Mouse (Mus musculus) CD4-positive helper T cell, adult 2 months (primary cell): Measurements from ENCODE around the gene Tesk2.
A peak's percentile ranks its signal among the peaks of the same experiment; 100 is the strongest.
"Not testable (repeated sequence)": the region's sequence is repeated elsewhere in the genome, so short reads cannot be mapped to it uniquely, and the experiment has no call there.

Experiments
- DNase-seq: peaks from one replicate; pipeline ENCODE4 v3.0.0-alpha.2; 2012; ENCODE audit warnings: low read depth, missing footprints, low spot score

Gene Tesk2

GRCm38 (mm10) chr4:116788956-116789355 is 68.2 kb downstream of the Tesk2 start:
- DNase-seq: peak; percentile 82

- no peak for DNase-seq
These were observed 71.7 kb downstream of the Tesk2 start for GRCm38 (mm10) chr4:116792453-116792852.

GRCm38 (mm10) chr4:116794273-116794672 is 73.5 kb downstream of the Tesk2 start:
- DNase-seq: no peak

- no peak for DNase-seq
These were observed 75.8 kb downstream of the Tesk2 start for GRCm38 (mm10) chr4:116796442-116797110.

GRCm38 (mm10) chr4:116799901-116800300 is 79.2 kb downstream of the Tesk2 start:
- DNase-seq: peak; percentile 41

- peak; percentile 96 for DNase-seq
These were observed 86.7 kb downstream of the Tesk2 start, which contains the start of the genes Toe1 and Mutyh for GRCm38 (mm10) chr4:116807197-116808129. Gene Toe1, minus strand, starts transcription at chr4:116807640. Gene Mutyh, plus strand, starts transcription at chr4:116807723.

- no peak for DNase-seq
These were observed 90.3 kb downstream of the Tesk2 start for GRCm38 (mm10) chr4:116811012-116811411.

GRCm38 (mm10) chr4:116815276-116815675 is 94.5 kb downstream of the Tesk2 start:
- no peak for DNase-seq

GRCm38 (mm10) chr4:116817486-116817885 is 96.7 kb downstream of the Tesk2 start:
- no peak for DNase-seq

- no peak for DNase-seq
These were observed 99.5 kb downstream of the Tesk2 start for GRCm38 (mm10) chr4:116819968-116820901.

- peak; percentile 67 for DNase-seq
These were observed 100.3 kb downstream of the Tesk2 start for GRCm38 (mm10) chr4:116820902-116821693.

- no peak for DNase-seq
These were observed 100.9 kb downstream of the Tesk2 start, which contains the start of gene Hpdl for GRCm38 (mm10) chr4:116821694-116822016. Gene Hpdl, minus strand, starts transcription at chr4:116821707.

- DNase-seq: peak; percentile 80
These were observed 103.8 kb downstream of the Tesk2 start for GRCm38 (mm10) chr4:116824541-116825004.

GRCm38 (mm10) chr4:116827819-116828218 is 107.1 kb downstream of the Tesk2 start:
- DNase-seq: peak; percentile 76

GRCm38 (mm10) chr4:116829364-116830069 is 108.8 kb downstream of the Tesk2 start:
- DNase-seq: no peak

GRCm38 (mm10) chr4:116830070-116830368 is 109.3 kb downstream of the Tesk2 start:
- DNase-seq: no peak

- no peak for DNase-seq
These were observed 118.3 kb downstream of the Tesk2 start for GRCm38 (mm10) chr4:116838999-116839398.

GRCm38 (mm10) chr4:116840096-116840495 is 119.3 kb downstream of the Tesk2 start:
- DNase-seq: not testable (repeated sequence)

- no peak for DNase-seq
These were observed 120.1 kb downstream of the Tesk2 start for GRCm38 (mm10) chr4:116840841-116841240.

- no peak for DNase-seq
These were observed 123.6 kb downstream of the Tesk2 start for GRCm38 (mm10) chr4:116844324-116844723.
